Mouse (Mus musculus) left cerebral cortex, postnatal 10 days (tissue): ENCODE results near the gene Zfyve28. TPM values are rescaled to one million over a fixed set of nuclear protein-coding genes. Genes with fewer than 3 reads are reported as not detected.

Experiments used
- DNase-seq, 2 experiments: peaks; one replicate each; pipeline ENCODE4 v3.0.0; 2021 to 2022; ENCODE audit warnings: low spot score in 2 of 2, mixed read lengths in 1 of 2; ENCODE audit errors: extremely low spot score in 1 of 2
- intact Hi-C: fragments of 180-260 bp; cut with DNase I; formaldehyde crosslinking; loops from one replicate; pipeline ENCODE4 v1.15.1; 2025
- total RNA-seq, 2 experiments: library from RNA; stranded (reverse); gene quantifications; 2 replicates each; pipeline ENCODE4 v1.2.3; 2021

Zfyve28 gene
- total RNA-seq, 2 experiments from 2014 or later = 28.4 to 28.9 TPM

DNA sequence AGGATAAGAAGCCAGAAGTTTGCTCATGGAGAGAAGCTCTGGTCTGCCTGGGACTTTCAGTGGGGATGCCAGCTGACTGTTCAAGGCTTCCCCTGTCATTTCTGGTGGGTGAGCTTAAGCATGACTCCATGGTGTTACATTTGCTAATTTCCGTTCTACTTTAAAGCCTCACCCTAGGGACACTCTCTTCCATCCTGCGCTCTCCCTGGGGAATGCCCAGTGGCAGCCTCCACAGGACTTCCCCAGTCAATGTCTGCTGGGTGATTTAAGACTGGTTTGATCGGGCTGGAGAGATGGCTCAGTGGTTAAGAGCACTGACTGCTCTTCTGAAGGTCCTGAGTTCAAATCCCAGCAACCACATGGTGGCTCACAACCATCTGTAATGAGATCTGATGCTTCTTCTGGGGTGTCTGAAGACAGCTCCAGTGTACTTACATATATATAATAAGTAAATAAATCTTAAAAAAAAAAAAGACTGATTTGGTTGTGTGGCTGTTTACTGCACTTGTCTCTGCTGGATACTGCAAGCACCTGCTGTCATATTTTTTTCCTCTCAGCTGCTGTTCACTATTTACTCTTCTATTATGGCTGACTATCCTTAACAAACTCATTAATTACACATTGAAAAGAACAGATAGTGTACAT is 29.0 kb downstream of the Zfyve28 start:
- intact Hi-C loops = no loop called here
- no peak for DNase-seq

DNA sequence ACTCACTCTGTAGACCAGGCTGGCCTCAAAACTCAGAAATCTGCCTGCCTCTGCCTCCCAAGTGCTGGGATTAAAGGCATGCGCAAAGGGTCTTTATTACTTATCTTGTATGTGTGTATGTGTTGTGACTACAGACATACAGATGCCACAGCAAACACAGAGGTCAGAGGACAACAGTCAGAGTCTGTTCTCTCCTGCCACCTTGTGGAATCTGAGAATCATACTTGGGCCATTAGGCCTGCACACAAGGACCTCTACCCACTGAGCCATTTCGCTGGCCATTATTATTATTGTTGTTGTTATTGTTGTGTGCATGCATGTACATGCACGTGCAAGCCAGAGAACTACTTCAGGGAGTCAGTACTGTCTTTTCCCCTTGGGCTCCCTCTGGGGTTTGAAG is 33.1 kb downstream of the Zfyve28 start:
- intact Hi-C loops = no loop called here
- no peak for DNase-seq

DNA sequence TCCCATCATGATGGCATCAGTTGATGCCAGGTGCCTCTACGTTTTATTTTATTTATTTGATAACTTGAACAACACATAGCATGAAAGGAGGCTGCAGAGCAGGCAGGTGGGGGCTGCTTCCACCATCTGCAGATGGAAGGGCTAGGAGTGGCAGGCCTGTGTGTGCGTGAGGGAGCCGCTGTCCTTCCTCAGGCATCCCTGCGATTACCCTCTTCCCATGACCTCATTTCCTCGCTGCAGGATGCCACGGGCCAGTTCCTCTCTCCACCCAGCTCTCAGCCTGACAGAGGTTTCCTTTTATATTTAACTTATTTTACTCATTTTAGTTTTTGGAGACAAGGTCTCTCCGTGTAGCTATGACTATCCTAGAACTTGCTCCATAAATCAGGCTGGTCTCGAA is 33.9 kb downstream of the Zfyve28 start:
- DNase-seq = no peak
- intact Hi-C loops = no loop called here

DNA sequence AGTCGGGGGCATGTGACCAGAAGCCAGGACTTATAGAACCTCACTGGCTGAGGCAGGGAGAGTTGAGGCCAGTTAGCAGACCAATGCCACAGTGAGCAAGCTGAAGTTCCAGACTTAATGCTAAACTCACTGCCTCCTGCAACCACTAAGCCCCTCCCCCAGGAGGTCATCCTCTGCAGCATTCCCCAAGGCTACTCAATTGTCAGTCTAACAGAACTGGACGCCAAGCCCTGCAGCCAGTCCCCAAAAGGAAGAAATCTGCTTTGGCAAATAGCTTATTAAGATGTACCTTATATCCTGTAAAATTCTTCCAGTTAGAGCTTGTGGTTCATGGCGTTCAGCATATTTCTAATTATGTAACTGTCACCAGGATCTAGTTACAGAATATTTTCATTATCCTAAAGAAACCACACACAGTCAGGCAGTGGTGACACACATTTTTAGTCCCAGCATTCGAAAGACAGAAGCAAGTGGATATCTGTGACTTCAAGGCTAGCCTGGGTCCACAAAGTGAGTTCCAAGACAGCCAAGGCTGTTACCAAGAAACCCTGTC is 35.2 kb downstream of the Zfyve28 start:
- DNase-seq = no peak
- intact Hi-C loops = no loop called here

- peak in 1 of 2 experiments; percentile 61 for DNase-seq
- intact Hi-C loops = no loop called here
Measured at GRCm38 (mm10) chr5:34252307-34252966, 35.8 kb downstream of the Zfyve28 start.

GRCm38 (mm10) chr5:34251794-34252193 is 36.5 kb downstream of the Zfyve28 start:
- DNase-seq = no peak
- intact Hi-C loops = no loop called here

- peak in 1 of 2 experiments; percentile 62 for DNase-seq
- intact Hi-C loops = no loop called here
Measured at GRCm38 (mm10) chr5:34250090-34250489, 38.2 kb downstream of the Zfyve28 start.

GRCm38 (mm10) chr5:34249132-34249531 is 39.1 kb downstream of the Zfyve28 start:
- intact Hi-C loops = no loop called here
- no peak for DNase-seq

GRCm38 (mm10) chr5:34246443-34246842 is 41.8 kb downstream of the Zfyve28 start:
- intact Hi-C loops = no loop called here
- no peak for DNase-seq

DNA sequence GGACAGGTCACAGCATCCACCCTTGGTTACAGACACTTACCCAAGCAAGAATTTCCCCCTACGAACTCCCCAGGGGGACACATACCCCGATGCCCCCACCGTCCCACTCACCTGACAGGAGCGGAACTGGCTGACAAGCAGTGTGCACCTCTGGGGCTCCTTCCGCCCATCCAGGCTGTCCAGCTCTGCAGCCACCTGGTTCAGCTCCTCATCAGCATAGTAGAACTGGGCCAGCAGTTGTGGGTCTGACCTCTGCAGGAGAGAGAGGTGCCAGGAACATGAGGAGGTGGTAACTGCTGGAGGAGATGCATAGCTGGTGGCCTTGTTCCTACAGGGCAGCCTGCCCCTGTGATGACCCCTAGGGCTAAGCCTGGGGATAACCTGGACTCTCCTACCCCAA is 45.2 kb downstream of the Zfyve28 start:
- intact Hi-C loops = no loop called here
- DNase-seq = no peak

GRCm38 (mm10) chr5:34242224-34242963 is 45.9 kb downstream of the Zfyve28 start:
- peak; percentile 71 to 79 for DNase-seq
- intact Hi-C loops = no loop called here

DNA sequence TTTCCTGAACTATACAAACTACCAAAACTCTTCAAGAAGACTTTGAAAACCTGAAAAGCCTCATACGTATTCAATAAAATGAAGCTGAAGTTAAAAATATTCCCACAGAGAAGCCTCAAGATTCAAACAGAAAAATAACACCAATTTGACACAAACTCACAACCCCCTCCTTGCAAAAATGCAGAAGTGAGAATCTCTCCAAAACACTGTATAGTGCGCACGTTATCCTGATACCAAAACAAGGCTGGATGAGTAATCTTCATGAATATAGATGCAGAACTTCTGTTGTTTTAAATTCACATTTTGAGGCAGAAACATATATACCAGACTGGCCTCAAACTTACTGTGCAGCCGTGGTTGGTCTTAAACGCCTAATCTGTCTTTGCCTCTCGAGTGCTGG is 49.8 kb downstream of the Zfyve28 start:
- no peak for DNase-seq
- intact Hi-C loops = no loop called here

GRCm38 (mm10) chr5:34235898-34236420 is 52.3 kb downstream of the Zfyve28 start:
- intact Hi-C loops = no loop called here
- DNase-seq = no peak

DNA sequence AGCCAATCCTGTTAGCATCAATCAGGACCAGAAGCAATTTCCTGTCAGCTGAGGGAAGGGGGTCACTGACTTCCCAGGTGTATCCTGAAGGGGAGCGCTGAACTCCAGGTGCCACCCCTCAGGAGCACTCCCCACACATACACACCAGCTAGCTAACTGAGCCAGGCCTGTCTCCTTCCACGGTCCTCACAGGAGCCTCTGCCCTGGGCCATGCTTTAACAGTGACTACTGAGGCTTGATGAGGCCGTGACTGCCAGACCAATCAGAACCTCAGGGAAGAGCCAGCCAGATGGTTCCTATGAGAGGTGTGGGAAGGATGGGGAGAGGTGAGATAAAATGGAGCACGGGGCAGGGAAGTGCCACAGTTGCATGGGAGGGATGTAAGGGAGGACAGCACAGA is 53.2 kb downstream of the Zfyve28 start:
- intact Hi-C loops = no loop called here

GRCm38 (mm10) chr5:34233221-34233515 is 55.1 kb downstream of the Zfyve28 start:
- DNase-seq = no peak
- intact Hi-C loops = no loop called here

More for the DNA sequence above, 53.2 kb downstream of the Zfyve28 start:
- no peak for DNase-seq

DNA sequence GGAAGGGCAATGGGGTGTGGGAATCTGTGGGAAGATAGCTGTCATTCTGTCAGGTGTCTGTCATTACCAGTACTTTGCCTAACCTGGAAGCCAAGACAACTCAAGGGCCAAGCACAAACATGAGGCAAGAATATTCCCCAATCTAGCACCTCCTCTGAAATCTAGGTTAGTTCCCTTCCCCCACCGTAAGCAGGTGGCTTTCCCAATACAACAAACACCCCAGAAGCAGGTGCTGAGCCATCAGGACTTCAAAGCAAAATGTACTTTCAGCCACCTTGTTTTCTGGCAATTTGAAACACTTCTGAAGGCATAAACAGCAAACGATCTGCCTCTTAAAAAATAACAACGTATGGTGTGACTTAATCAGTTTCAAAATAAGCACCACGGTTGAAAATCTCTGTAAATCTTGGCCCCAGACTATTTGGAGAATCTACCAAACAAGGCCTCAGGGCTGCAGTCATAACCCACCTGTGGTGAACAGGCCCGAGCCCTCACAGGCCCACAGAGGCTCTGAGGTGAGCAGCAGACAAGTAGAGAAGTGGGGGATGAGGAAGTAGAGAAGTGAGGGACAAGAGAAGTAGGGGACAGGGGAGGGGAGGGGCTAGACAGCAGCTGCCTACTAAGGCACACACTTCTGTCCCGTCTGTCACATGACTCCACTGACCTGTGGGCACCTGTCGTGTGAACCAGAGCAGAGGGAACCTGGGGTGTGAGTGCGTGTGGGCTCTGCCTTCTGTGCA is 55.6 kb downstream of the Zfyve28 start:
- intact Hi-C loops = no loop called here
- no peak for DNase-seq

DNA sequence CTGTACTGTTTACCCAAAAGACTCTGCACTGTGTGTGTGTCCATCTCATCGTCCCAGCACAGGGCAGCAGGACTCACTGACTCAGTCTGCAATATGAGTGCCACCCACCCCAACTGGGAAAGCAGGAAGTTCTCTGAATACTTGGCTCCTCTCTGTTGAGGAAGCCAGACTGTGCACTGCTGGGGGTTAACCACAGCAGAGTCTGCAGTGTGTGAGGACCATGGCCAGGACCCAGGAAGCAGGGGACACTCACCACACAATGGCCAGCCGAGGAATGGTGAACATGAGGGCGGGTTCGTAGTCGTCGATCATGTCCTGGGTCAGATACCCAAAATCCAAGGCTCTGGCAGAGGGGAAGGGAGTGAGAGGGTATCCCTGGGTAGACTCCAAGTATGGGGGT is 56.3 kb downstream of the Zfyve28 start:
- DNase-seq = no peak
- intact Hi-C loops = no loop called here

DNA sequence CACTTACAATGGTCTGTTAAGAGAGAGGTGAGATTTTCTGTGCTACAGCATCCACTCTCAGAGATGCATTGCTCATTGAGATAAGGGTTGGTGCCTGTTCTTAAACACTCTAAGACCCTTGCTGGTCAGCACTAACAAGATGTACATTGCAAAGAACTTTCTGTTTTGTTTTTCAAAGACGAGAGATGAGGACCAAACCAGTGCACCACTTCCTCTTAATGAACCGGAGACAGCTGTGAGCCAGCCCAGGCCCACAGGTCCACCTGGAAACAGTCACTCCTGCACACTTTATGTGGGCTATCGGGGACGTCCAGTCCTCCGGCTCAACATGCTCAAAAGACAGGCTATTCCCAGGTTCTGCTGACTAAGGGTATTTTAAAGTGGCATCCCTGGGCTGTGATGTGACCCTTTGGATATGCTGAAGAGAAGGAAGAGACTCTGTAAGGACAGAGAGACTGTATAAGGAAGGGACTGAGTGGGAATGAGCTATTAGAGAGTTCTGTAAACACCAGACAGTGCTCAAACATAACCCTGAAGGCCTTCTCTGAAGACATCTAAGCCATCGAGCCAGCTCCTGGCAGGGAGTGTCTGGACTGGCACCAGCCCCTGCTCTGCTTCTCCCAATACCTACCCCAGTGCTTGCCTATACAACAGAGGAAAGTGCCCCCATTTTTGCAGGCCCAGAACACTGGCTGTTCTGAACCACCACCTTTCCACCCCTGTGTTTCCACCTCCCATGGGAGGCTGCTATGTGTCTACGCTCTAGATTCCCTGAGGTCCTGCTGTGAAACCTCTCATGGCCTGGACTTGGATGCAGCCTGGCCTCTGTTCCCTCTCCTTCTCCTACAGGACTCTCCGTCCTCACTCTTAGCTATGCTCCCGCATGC is 57.4 kb downstream of the Zfyve28 start:
- intact Hi-C loops = no loop called here
- DNase-seq = no peak
